Mouse (Mus musculus): ENCODE data around the gene Mepce.

- TF ChIP-seq EP300 (IDR thresholded peaks at IDR 0.05), result no peak
- TF ChIP-seq CTCF (IDR thresholded peaks at IDR 0.05), result no peak
Observed at GRCm38 (mm10) chr5:137831106-137831505, 43.7 kb upstream of the Mepce start.

Data from lung, postnatal 0 days (tissue).